Mouse (Mus musculus) liver, adult 2 months (tissue): ENCODE measurements around the gene Commd1.

Experiments
- CTCF ChIP-seq: fragments of 200-500 bp; IDR thresholded peaks from 2 replicates; pipeline ENCODE4 v1.5.1; 2011; ENCODE audit warnings: low read depth, low read length, control low read depth
- POLR2A ChIP-seq: fragments of 200-500 bp; IDR thresholded peaks from 2 replicates; pipeline ENCODE4 v1.6.1; 2011; ENCODE audit warnings: low read length, control low read depth; ENCODE audit not compliant: insufficient read depth; ENCODE audit errors: extremely low read depth

- TF ChIP-seq CTCF = no peak
- TF ChIP-seq POLR2A = peak; percentile 51; the same call in 1 of the 2 replicates
Measured at GRCm38 (mm10) chr11:22972746-22973526, 9.2 kb downstream of the Commd1 start.
